Mouse (Mus musculus) megakaryocyte, adult 5-6 weeks (primary cell): Measurements from ENCODE around the gene Aplp2. TPM values are rescaled to one million over a fixed set of nuclear protein-coding genes. Genes with fewer than 3 reads are reported as not detected.

ENCODE experiments used
- ATAC-seq: 2 replicates; pipeline ENCODE4 v1.8.0; 2016; ENCODE audit warnings: mild to moderate bottlenecking, inconsistent platforms; ENCODE audit not compliant: poor library complexity, severe bottlenecking
- total RNA-seq, 2 experiments: library from RNA; stranded (forward) in 1 of 2; stranded (reverse) in 1 of 2; fragments of 153-499, 151-499 nt in 1 of 2; fragments of 221-1000, 200-1000 nt in 1 of 2; gene quantifications; 2 replicates each; pipeline versions ENCODE4 v1.2.3 to v1.2.4; 2015 to 2017

The Aplp2 gene
- total RNA-seq, 2 experiments from 2014 or later: 68.9 to 101 TPM

DNA sequence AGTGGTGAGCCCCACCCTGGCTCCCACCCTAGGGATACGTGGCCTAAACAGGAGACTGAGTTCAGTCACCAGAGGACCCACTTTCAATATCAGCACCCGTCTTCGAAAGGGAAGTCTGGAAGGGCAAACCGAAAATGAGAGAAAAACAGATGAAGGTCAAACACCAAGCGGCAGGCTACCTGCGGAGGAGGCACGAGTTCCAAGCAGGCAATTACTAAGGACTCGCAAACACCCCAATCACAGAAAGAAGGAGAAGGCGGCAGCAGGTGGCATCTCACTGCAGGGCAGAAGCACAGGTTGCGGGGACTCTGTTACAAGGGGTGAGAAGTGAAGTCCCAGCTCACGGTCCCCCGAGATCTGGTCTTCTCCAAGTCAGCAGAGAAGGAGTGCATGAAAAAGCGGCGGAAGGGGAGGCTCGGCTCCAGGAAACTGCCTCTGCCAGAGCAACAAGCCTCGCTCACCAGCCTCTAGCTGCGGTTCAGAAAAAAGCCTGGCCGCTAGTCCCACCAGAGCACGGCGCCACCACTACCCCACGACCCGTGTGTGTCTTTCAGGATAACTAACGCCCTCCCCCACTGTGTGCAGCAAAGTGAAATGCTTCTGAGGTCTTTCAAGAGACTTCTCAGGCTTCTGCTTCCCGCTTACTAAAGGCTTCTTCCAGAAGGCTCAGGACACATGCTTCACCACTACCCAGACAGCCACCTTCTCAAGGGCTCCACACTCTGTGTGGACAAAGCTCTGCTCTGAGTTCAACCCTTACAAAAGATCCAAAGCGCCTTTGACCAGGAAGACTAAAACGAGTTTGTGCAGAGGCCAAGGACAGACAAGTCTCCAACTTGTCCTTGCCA, 81.0 kb downstream of the Aplp2 start:
- ATAC-seq: peak; percentile 17

DNA sequence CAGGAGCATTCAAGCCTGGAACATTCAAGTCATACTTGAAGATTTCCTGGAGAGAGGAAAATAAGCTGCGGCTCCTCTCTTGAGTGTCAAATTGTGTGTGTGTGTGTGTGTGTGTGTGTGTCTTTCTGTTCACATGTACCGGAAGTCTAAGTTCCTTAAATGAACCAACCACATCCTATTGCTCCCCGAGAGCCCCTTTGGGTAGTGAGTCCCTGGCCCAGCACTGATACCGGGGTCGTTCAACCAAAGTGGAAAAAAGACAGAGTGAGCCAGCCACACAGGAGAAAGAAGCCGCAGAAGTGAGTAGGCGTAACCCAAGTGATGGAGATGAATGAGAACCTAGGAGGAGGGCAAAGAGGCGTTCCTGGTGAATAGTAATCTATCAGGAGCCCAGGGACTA, 81.7 kb downstream of the Aplp2 start:
- ATAC-seq: peak; percentile 50

DNA sequence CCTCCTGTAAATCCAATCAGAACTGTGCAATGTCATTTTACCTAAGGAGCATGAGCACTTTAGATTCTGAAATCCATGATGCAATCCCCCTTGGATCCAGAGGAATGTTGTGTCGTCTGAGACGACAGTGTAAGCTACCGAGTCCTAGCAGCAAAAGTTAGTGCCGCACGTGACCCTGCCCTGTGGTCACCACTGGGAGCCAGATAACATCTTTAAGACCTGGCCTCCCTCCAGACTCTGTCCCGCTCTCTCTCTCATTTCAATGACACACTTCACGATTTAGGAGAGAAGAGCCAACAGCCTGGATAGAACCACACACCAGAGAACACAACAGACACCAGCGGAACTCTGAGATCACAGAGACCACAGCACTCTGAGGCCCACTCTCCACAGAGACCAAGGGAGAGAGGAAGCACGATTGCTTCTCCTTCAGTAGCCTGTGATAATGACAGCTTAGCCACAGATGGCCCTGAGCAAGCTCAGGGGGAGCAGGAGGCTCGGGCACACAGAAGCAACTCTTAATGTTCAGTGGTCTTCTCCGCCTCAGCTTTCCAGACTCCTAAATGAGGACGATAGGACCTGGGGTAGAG, 83.6 kb downstream of the Aplp2 start:
- 0 out of 2 replicates have a peak, but pooled peaks have one; percentile 20 for ATAC-seq

DNA sequence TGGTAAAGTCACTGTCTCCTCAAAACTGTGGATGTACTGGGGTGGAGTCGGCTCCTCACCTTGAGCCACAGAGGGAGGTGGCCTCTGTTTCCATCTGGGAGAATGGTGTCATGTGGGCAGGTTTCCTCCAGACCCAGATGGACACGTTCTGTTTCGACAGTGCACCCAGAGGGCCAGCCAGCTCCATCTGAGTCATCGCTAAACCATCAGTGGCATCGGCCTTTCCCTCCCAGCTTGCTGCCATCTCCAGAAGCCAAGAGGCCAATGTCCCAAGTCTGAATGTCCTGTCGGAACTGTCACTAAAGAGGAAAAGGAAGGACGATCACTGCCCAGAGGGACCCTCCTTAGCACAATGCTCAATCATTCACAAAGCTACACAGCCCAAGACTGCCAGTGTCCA, 85.5 kb downstream of the Aplp2 start:
- ATAC-seq: no peak

DNA sequence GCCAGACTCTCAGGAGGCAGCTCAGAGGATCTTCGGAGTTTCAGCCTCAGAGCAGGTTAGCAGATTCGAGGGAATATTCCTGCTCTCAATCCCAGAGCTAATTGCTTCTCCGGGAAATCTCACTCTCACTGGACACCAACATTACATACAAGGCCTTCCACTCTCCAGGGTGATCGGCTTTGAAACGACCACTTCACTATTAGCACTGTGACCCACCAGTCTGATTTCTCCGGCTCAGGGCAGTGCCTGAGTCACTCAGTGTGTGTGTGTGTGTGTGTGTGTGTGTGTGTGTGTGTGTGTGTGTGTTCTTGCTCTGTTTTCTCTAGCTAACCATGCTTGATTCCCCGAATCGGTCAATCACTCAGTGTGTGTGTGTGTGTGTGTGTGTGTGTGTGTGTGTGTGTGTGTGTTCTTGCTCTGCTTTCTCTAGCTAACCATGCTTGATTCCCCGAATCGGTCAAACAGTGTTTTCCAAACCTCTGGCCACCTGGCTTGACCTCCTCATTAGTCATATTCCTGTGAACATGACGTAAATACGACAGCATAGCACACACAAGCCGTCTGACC, 89.1 kb downstream of the Aplp2 start:
- no peak for ATAC-seq

DNA sequence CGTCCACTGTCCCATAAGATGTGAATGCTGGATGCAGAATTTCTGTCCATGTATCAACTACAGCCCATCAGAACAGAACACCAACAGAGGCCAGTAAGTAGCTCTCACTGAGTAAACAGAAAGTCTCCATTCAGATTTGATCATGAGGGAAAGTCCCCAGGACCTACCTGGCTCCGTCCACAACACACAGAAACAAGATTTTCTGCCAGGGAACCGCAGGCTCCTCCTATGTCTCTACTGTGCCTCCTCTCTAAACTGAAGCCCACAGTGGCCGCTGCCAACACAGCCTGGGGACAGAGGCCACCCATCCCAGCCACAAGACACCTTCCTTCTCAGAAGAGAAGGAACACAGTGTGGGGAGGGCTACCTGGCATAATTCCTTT, 91.1 kb downstream of the Aplp2 start:
- ATAC-seq: no peak

DNA sequence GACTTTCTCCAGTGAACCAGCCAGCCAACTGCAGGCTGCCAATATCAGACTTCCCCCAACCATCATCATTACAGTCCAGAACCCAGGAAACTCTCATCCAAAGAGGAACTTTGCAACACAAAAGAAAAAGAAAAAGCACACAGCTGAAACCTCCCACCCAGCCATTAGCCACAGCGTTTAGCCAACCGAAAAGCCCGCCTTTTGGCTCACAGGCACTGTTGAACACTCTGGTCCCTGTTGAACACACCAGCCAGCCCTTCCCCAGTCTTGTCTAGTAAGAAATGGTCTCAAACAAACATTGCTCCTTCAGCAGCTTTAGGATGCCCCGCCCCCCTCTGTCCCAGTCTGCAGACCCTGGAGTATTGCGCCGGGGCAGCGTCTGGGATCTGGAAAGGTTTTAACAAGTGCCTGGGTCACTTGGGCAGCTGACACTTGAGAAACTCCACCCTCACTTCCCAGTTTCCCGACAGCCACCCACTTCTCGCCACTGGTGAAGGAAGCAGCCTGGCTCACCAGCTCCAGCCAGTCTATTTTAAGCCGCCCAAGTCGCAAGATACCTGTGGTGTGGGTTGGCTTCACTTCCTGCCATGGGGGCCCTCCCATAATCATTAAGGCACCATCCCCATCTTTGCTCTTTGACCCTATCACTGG, 91.6 kb downstream of the Aplp2 start:
- ATAC-seq: no peak

DNA sequence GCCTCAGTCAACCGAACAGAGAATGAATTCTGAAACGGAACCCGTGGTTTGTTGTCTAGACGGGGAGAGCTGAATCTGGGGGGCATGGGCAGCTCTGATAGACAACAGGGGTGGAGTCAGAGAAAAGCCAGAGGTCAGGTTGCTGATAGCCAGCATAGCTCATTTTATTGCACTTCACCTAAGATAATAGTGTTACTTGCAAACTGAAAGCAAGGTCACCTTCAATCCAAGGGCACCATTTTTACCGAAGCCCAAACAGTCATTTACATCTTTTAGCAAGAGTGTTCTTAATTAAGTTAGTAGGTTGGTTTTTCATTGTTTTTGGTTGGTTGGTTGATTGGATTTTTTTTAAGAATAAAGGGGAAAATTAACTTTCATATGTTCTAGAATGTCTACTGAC, 92.2 kb downstream of the Aplp2 start:
- ATAC-seq: no peak

DNA sequence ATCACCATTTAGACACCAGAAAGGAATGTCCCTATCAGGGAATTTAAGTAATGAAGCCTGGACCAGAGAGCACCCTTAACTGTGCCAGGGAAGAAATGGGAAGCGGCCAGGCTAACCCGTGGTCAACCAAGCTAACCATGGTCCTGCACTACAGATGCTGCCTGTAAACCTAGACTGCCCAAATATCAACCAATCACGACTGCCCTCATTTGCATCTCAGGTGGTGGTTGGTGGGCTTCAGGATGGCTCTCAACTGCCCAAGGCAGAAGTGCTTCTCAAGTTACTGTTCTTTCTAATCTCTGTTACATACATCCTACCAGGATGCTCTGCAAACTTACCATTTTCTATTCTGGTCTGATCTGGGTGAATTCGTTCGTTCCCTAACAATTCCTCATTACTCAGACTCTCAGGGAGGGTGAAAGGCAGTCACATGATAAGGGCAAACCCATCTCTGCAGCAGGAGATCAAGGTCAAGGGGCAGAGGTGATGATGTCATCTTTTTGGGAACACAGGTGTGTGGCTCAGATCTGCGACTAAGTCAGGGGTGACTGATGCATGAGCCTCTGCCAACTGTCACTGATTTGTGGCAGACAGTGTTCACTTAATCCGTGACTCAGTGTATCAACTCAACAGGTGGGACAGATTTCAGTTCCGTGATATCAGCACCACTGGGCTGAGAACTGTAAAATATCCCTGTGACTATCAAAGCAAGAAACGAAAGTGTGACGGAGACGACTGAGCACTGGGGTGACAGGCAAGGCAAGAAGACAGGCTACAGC, 92.9 kb downstream of the Aplp2 start:
- ATAC-seq: no peak

DNA sequence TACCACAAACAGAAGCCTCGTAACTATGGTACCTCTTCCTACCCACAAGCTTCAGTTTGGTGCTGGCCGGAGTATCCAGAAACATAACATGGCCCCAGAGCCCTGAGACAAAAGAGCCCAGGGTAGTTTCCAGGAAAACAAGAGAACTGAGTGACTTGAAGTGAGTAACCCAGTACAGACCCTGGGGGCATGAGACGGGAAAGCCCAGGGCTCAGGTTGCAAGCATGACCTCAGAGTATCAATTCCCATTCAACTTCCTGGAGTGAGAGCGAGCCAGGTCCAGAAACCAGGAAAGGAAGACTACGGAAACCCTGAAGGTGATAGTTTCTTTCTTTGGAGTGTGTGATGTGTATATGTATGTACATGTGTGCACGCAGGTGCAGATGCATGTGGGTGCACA, 94.1 kb downstream of the Aplp2 start:
- ATAC-seq: no peak

DNA sequence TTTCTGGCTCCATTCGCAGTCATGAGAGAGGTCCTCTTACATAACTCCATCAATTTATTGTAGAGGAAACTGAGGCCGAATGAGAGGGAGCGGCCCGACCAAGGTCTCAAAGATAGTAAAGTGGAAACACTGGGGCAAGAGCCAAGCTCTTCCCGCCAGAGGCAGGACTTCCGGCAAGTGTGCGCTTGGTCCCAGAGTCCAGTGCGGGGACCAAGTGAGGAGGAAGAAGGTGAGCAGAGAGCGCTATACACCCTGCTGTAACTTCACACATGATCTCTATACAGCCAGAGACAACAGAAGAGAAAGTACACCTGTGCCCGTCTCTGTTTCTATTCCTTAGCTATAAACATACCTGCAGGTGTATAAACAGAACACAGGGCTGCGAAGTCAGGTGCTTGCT, 94.5 kb downstream of the Aplp2 start:
- ATAC-seq: no peak

DNA sequence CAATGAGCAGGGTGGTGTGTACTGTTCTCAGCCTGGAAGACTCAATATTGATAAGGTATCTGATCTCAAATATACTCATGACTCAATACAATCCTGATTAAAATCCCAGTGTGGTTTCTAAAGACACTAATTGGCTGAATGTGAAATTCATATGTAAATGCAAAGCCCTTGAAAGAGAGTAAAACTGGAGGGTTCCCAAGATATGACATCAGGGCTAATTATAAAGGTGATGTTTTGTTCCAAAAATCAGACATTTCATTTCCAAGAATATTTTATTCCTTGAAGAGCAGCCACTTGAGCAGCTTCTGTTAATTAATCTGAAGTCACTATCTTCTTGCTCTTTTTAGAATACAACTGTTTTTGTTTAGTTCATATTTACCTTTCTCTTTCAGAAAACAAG, 96.0 kb downstream of the Aplp2 start:
- ATAC-seq: no peak

DNA sequence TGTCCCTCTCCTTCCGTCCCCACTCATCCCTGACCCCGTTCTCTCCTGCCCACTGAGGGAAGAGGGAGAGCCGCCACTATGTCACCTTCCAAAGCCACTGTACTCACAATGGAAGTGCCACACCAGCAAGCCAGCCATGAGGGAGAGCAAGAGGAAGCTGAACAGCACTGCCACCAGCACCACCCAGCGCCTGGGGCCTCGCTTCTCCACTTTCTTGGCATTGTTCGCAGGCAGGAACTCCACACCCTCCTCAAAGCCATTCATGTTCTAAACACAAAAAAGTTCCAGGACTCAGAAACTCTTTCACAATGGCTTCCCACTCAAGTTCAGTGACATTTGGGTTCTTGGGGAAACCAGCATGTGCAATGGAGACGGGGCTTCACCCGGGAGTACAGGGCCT, 103.2 kb downstream of the Aplp2 start:
- ATAC-seq: no peak

Other genes with a start within 250 kb of the Aplp2 start
- gene Zbtb44, start 181.2 kb downstream of the Aplp2 start, total RNA-seq (2015): 38.3 and 45.9 TPM in 2 replicates
- gene Zbtb44, start 181.2 kb downstream of the Aplp2 start, total RNA-seq (2017): 25.0 TPM in 2 replicates
- 1.4 and 4.3 TPM in 2 replicates for gene St14, start 80.0 kb downstream of the Aplp2 start, total RNA-seq (2015)
- gene St14, start 80.0 kb downstream of the Aplp2 start, total RNA-seq (2017): 3.9 and 5.6 TPM in 2 replicates
- 10.4 and 13.3 TPM in 2 replicates for gene Prdm10, start 68.7 kb upstream of the Aplp2 start, total RNA-seq (2015)
- gene Prdm10, start 68.7 kb upstream of the Aplp2 start, total RNA-seq (2017): 8.3 and 9.4 TPM in 2 replicates
- 12.9 and 14.5 TPM in 2 replicates for gene Nfrkb, start 174.4 kb upstream of the Aplp2 start, total RNA-seq (2015)
- 13.5 and 17.1 TPM in 2 replicates for gene Nfrkb, start 174.4 kb upstream of the Aplp2 start, total RNA-seq (2017)